Mouse (Mus musculus) heart, adult 18-20 months (tissue): ENCODE data around the gene Ebf1. TPM values are rescaled to one million over a fixed set of nuclear protein-coding genes. Genes with fewer than 3 reads are reported as not detected.
A peak's percentile ranks its signal among the peaks of the same experiment; 100 is the strongest.

Experiments
- DNase-seq, 2 experiments: peaks; one replicate each; pipeline ENCODE4 v3.0.0; 2021 to 2022; ENCODE audit warnings: mixed read lengths in 1 of 2
- total RNA-seq, 2 experiments: library from RNA; stranded (reverse); gene quantifications; 2 replicates each; pipeline ENCODE4 v1.2.3; 2021

Ebf1 gene
- total RNA-seq, 2 experiments from 2014 or later: 9.9 to 12.9 TPM

GRCm38 (mm10) chr11:44619131-44619886, 2.2 kb downstream of the Ebf1 start:
- DNase-seq: peak; percentile 43 to 68

- peak; percentile 48 to 72 for DNase-seq
Measured at GRCm38 (mm10) chr11:44619887-44620693, 3.0 kb downstream of the Ebf1 start.

GRCm38 (mm10) chr11:44620694-44621446, 3.8 kb downstream of the Ebf1 start:
- DNase-seq: no peak

- DNase-seq: no peak
Measured at GRCm38 (mm10) chr11:44621615-44622014, 4.5 kb downstream of the Ebf1 start.

GRCm38 (mm10) chr11:44622023-44622731, 5.1 kb downstream of the Ebf1 start:
- peak; percentile 75 to 77 for DNase-seq

- no peak for DNase-seq
Measured at GRCm38 (mm10) chr11:44624564-44624963, 7.4 kb downstream of the Ebf1 start.

GRCm38 (mm10) chr11:44626065-44626464, 8.9 kb downstream of the Ebf1 start:
- no peak for DNase-seq

GRCm38 (mm10) chr11:44628412-44628811, 11.3 kb downstream of the Ebf1 start:
- no peak for DNase-seq

GRCm38 (mm10) chr11:44632064-44632968, 15.2 kb downstream of the Ebf1 start:
- DNase-seq: no peak

GRCm38 (mm10) chr11:44633001-44633693, 16.0 kb downstream of the Ebf1 start:
- DNase-seq: no peak

GRCm38 (mm10) chr11:44634552-44635193, 17.6 kb downstream of the Ebf1 start:
- no peak for DNase-seq

- DNase-seq: no peak
Measured at GRCm38 (mm10) chr11:44636241-44636640, 19.1 kb downstream of the Ebf1 start.

- DNase-seq: no peak
Measured at GRCm38 (mm10) chr11:44638193-44638754, 21.2 kb downstream of the Ebf1 start.

- DNase-seq: no peak
Measured at GRCm38 (mm10) chr11:44641496-44641895, 24.4 kb downstream of the Ebf1 start.

GRCm38 (mm10) chr11:44654340-44655019, 37.4 kb downstream of the Ebf1 start:
- no peak for DNase-seq

GRCm38 (mm10) chr11:44655468-44655867, 38.4 kb downstream of the Ebf1 start:
- DNase-seq: no peak

GRCm38 (mm10) chr11:44656916-44657315, 39.8 kb downstream of the Ebf1 start:
- DNase-seq: no peak

GRCm38 (mm10) chr11:44657833-44658395, 40.8 kb downstream of the Ebf1 start:
- no peak for DNase-seq
